Mouse (Mus musculus) liver, adult 2 months (tissue): ENCODE results near the gene Sardh. TPM values are rescaled to one million over a fixed set of nuclear protein-coding genes. Genes with fewer than 3 reads are reported as not detected.

Source experiments
- DNase-seq: peaks from one replicate; pipeline ENCODE4 v3.0.0-alpha.2; 2011; ENCODE audit warnings: low read depth, low spot score; ENCODE audit errors: extremely low read depth
- H3K27ac ChIP-seq: fragments of 200-500 bp; replicated peaks from 2 replicates; pipeline ENCODE4 v1.5.1; 2012; ENCODE audit warnings: low read depth, mild to moderate bottlenecking, control low read depth, inconsistent platforms, low read length; ENCODE audit not compliant: insufficient read depth
- H3K27me3 ChIP-seq: fragments of 200-500 bp; 2 replicates; pipeline ENCODE4 v1.6.1; 2012; ENCODE audit warnings: mild to moderate bottlenecking, moderate library complexity, low read length, inconsistent platforms; ENCODE audit not compliant: control insufficient read depth, insufficient read depth
- H3K36me3 ChIP-seq: fragments of 200-500 bp; 2 replicates; pipeline ENCODE4 v1.6.1; 2012; ENCODE audit warnings: low read length, inconsistent platforms; ENCODE audit not compliant: control insufficient read depth, insufficient read depth
- H3K4me1 ChIP-seq: fragments of 200-500 bp; 2 replicates; pipeline ENCODE4 v1.6.1; 2011; ENCODE audit warnings: low read length; ENCODE audit not compliant: control insufficient read depth, insufficient read depth
- H3K4me3 ChIP-seq: fragments of 200-500 bp; 2 replicates; pipeline ENCODE4 v1.5.1; 2011; ENCODE audit warnings: low read depth, mild to moderate bottlenecking, control low read depth, low read length, moderate library complexity; ENCODE audit not compliant: insufficient read depth
- H3K79me2 ChIP-seq: fragments of 200-500 bp; 2 replicates; pipeline ENCODE4 v1.6.1; 2012; ENCODE audit warnings: inconsistent platforms, mild to moderate bottlenecking, low read length, moderate library complexity; ENCODE audit not compliant: control insufficient read depth, insufficient read depth
- H3K9ac ChIP-seq: fragments of 200-500 bp; 2 replicates; pipeline ENCODE4 v1.6.1; 2012; ENCODE audit warnings: low read depth, mild to moderate bottlenecking, control low read depth, inconsistent platforms, low read length
- CTCF ChIP-seq: fragments of 200-500 bp; IDR thresholded peaks from 2 replicates; pipeline ENCODE4 v1.5.1; 2011; ENCODE audit warnings: low read depth, low read length, control low read depth
- POLR2A ChIP-seq: fragments of 200-500 bp; IDR thresholded peaks from 2 replicates; pipeline ENCODE4 v1.6.1; 2011; ENCODE audit warnings: low read length, control low read depth; ENCODE audit not compliant: insufficient read depth; ENCODE audit errors: extremely low read depth
- WGBS: fragments of 180-500 bp; shearing (Covaris S2); methylation state at CpG from one replicate; pipeline ENCODE4 v1.1.7; 2018; 5-methylcytosine and 5-hydroxymethylcytosine counted together
- polyA plus RNA-seq: library from polyadenylated mRNA; depleted of rRNA; stranded (reverse); fragments of >200 nt; gene quantifications from 2 replicates; pipeline ENCODE4 v1.2.3, GENCODE M21; 2012
- total RNA-seq: library from RNA; depleted of rRNA; stranded (reverse); fragments of >200 nt; gene quantifications from 2 replicates; pipeline ENCODE4 v1.2.3, GENCODE M21; 2014

Sardh gene
- total and polyA plus RNA-seq, 2 experiments, result 382 to 768 TPM

DNA sequence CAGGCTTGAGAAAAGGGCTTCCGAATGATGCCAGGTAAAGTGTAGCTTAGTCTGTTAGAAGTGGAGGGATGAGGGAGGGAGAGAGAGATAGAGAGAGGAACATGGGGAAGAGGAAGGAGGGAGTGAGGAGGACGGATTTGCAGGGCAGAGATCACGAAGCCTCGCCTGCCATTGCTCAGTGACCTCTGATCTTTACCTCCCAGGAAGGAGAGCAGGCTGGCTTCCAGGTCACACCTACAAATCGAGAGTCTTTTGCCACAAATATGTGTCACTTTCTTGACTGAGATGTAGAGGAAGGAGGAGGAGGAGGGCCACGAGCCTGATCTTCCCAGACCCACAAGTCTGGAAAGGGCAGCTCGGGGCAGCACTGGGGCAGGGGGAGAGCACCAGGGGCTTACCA is 36.3 kb upstream of the Sardh start:
- Histone ChIP-seq H3K79me2 (0 out of 2 replicates have a peak, but pooled peaks cover 4% of the 10 kb centered on the region), H3K36me3 (peaks cover 3% of the 10 kb centered on the region; the same call in 1 of the 2 replicates), H3K9ac (no peak overlapping the region), H3K27ac (no peak overlapping the region), H3K4me1 (peaks cover 10% of the 10 kb centered on the region; the same call in 1 of the 2 replicates), H3K27me3 (no peaks in the 10 kb centered on the region), H3K4me3 (no peak overlapping the region)
- no peak for TF ChIP-seq CTCF
- TF ChIP-seq POLR2A, result no peak
- WGBS, result 28% methylated on average over 7 of the region's 7 CpGs
- DNase-seq, result peak; percentile 79

DNA sequence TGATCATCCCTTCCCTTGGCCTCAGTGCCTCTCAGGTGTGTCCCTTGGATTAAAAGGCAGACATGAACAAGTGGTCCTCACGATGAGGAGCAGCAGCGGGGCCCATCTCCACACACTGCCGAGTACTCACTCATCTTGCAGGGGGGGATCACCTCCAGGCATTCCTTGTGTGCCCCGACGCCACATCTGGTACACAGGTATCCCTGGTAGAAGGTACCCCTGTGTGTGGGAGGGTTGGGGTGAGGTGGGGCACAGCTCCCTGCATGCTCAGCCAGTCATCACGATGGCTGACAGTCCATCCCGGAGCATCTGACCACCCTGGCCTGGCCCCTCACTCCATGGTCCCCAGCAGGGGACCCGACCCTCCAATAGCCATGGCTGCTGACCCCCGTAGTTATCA is 33.6 kb upstream of the Sardh start:
- Histone ChIP-seq H3K27ac (no peak overlapping the region), H3K9ac (no peak overlapping the region), H3K27me3 (no peaks in the 10 kb centered on the region), H3K36me3 (peaks cover 9% of the 10 kb centered on the region; the same call in 1 of the 2 replicates), H3K4me3 (no peak overlapping the region), H3K79me2 (no peaks in the 10 kb centered on the region), H3K4me1 (peaks cover 8% of the 10 kb centered on the region; the same call in 1 of the 2 replicates)
- DNase-seq, result no peak
- WGBS, result 93% methylated on average over 9 of the region's 9 CpGs
- no peak for TF ChIP-seq CTCF
- TF ChIP-seq POLR2A, result no peak

DNA sequence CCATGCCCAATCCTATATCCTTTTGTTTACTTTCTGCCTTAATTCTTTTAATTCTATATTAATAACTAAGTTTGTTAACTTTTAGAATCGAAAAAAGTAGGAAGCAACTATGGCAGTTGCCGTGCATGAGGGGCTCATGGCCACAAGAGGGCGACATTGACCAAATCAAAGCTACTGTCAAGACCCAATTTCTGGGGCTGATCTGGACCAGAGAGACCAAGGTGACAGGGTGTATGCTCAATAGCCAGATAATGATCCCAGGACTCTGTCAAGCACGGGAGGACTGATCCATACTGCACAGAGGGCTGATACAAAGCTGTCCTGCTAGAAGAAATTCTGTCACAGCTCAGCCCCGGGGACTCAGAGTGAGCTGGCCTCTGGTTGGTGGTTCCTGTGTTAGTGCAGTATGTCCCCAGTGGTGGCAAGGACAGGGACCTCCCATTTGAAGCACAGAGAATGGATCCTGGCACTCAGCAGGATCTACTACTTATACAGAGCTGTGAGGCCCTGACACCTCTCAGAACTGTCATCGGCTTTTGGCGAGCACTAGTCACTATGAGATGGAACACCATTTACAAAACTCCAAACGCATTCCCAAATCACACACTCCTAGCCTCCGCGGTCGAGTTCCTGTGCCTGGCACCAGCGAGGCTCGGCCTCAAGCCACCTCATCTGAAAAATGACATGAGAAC is 32.9 kb upstream of the Sardh start:
- Histone ChIP-seq H3K27me3 (no peaks in the 10 kb centered on the region), H3K36me3 (peaks cover 9% of the 10 kb centered on the region; the same call in 1 of the 2 replicates), H3K9ac (no peak overlapping the region), H3K79me2 (no peaks in the 10 kb centered on the region), H3K4me3 (no peak overlapping the region), H3K4me1 (peaks cover 8% of the 10 kb centered on the region; the same call in 1 of the 2 replicates), H3K27ac (no peak overlapping the region)
- peak; percentile 47 for DNase-seq
- TF ChIP-seq POLR2A (no peak), CTCF (peak; percentile 76)
- 68% methylated on average over 13 of the region's 13 CpGs for WGBS

DNA sequence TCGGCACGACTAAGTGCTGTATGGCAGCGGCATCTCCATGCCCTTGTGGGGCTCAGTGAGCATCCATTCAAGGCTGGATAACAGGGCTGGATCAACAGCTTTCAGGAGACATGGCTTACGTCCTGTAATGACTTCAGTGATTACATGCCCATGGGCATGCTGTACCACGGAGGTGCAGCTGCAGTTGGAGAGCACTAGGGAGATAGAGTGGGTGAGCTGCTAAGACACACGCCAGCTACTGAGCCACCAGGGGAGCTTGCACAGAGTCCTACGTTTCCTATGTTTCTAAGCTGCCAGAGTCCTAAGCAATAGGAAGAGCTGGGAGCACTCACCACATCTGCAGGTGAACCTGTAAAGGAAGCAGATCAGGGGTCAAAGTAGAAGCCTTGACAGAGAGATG is 30.7 kb upstream of the Sardh start:
- 98% methylated on average over 7 of the region's 7 CpGs for WGBS
- DNase-seq, result no peak

DNA sequence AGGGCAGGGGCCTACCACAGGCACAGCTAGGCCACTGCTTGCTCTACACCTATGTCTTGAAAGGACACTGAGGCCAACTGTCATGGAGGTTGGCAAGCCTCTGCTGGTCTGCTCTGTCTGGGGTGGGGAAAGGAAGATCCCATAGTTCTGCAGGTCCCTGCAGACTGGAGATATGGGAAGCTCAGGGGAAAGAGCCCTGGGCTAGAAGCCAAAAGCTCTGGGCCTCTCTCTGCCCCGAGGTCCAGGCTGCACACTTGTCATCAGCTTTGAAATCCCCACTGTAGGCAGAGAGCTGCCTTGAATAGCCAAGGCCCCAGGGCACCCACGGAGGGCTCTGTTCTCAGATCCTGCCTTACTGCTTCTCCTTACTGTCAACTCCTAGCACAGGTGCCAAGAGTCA is 20.2 kb upstream of the Sardh start:
- DNase-seq, result no peak
- H3K4me3 ChIP-seq, result no peak overlapping the region
- H3K9ac ChIP-seq, result no peak overlapping the region
- H3K27ac ChIP-seq, result no peak overlapping the region
- H3K27me3 ChIP-seq, result no peaks in the 10 kb centered on the region
- no peaks in the 10 kb centered on the region for H3K79me2 ChIP-seq
- no peak for TF ChIP-seq POLR2A
- TF ChIP-seq CTCF, result no peak
- H3K4me1 ChIP-seq, result 0 out of 2 replicates have a peak, but pooled peaks cover 1% of the 10 kb centered on the region
- 42% methylated on average over 2 of the region's 2 CpGs for WGBS
- H3K36me3 ChIP-seq, result peaks cover 26% of the 10 kb centered on the region

More for the DNA sequence above, 30.7 kb upstream of the Sardh start:
- H3K4me1 ChIP-seq, result no peaks in the 10 kb centered on the region
- no peaks in the 10 kb centered on the region for H3K27me3 ChIP-seq
- H3K27ac ChIP-seq, result no peak overlapping the region
- no peak overlapping the region for H3K9ac ChIP-seq
- peaks cover 10% of the 10 kb centered on the region; the same call in 1 of the 2 replicates for H3K36me3 ChIP-seq
- no peak overlapping the region for H3K4me3 ChIP-seq
- TF ChIP-seq POLR2A, result no peak
- no peak for TF ChIP-seq CTCF
- H3K79me2 ChIP-seq, result no peaks in the 10 kb centered on the region

DNA sequence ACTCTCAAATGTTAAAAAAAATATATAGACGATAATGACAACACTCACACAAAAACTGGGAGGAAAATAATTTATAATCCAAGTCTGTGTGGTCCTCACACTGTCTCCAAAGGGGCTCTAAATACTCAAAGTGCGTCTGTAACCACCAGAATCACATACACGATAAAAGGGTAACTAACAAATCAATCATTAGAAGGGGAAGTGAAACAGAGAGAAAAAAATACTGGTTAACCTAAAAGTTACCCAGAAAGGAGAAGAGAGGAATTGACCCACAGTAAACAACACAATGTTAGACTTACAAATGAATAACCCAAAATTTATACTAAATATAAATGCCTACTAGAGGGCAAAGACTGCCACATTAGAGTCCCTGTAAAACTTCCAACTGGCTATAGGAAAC is 17.7 kb upstream of the Sardh start:
- Histone ChIP-seq H3K9ac (no peak overlapping the region), H3K36me3 (peaks cover 20% of the 10 kb centered on the region), H3K4me3 (no peak overlapping the region), H3K27ac (no peak overlapping the region), H3K79me2 (no peaks in the 10 kb centered on the region), H3K4me1 (0 out of 2 replicates have a peak, but pooled peaks cover 2% of the 10 kb centered on the region), H3K27me3 (no peaks in the 10 kb centered on the region)
- DNase-seq, result no peak
- no peak for TF ChIP-seq POLR2A
- no peak for TF ChIP-seq CTCF
- WGBS, result 79% methylated on average over 3 of the region's 3 CpGs
